Mouse (Mus musculus) layer of hippocampus, postnatal 14 days (tissue): ENCODE measurements at regions not wholly inside any gene's neighbourhood (a gene's known extent, or its start where the extent isn't known, plus 50 kb on each side); places are given as distances from the start of the nearest gene placed in this dataset.
A peak's percentile ranks its signal among the peaks of the same experiment; 100 is the strongest.

Experiments used
- DNase-seq, 2 experiments: peaks; one replicate each; pipeline ENCODE4 v3.0.0; 2021 to 2022; ENCODE audit warnings: low spot score in 2 of 2, mixed read lengths in 1 of 2

GRCm38 (mm10) chr9:34029503-34030169, 456.1 kb upstream of the Kirrel3 start:
- DNase-seq = no peak

GRCm38 (mm10) chr9:34054435-34054834, 431.3 kb upstream of the Kirrel3 start:
- peak in 1 of 2 experiments; percentile 7 for DNase-seq
